Mouse (Mus musculus): ENCODE results near the gene Myo10. TPM values are rescaled to one million over a fixed set of nuclear protein-coding genes. Genes with fewer than 3 reads are reported as not detected.

Gene Myo10
- polyA plus RNA-seq, 1 experiment from 2014 or later, result 28.8 TPM

DNA sequence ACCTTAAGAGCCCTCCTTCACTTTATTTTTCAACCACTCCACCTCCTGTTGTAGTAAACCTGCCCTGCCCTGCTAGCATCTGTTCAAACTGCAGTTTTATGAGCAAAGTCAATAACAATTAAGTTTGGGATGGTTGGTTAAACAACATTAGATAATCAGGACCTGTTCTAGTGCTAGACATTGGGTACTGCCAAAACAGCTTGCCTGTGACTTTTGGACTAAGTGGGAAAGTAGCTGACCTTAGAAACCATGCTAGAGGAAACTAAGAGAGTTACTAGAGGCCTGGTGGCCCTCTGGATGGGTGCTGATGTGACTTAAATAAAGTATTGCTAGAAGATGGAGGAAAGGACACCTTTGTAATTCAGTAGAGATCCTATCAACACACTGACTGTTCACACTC, 199.7 kb downstream of the Myo10 start:
- no peaks in the 10 kb centered on the region for H3K36me3 ChIP-seq (ENCODE audit: control insufficient read depth, insufficient read depth, low read length)

DNA sequence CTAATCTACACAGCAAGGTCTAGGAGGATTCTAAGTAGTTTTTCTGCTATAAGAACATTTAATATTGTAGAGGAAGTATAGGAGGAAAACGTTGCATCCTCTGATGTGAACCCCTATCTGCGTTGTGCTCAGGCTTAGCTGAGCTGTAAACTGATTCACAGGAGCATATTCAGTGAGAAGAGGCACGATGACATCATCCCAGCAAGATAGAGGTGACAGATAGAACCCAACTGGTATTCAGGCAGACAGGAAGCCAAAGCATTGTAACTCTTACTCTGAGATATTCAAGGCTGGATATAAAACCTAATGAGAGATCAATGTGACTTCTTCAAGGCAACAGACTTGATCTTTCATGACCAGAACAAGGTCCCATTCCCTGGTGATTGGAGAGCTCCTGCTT, 200.3 kb downstream of the Myo10 start:
- Histone ChIP-seq H3K36me3 (ENCODE audit: control insufficient read depth, insufficient read depth, low read length) (no peaks in the 10 kb centered on the region), H3K4me2 (ENCODE audit: low read length) (no peak overlapping the region), H3K4me1 (ENCODE audit: control insufficient read depth, insufficient read depth, low read length) (no peaks in the 10 kb centered on the region), H3K27me3 (ENCODE audit: control insufficient read depth, insufficient read depth, low read depth, low read length) (no peaks in the 10 kb centered on the region), H3K4me3 (ENCODE audit: low read depth, low read length) (no peak overlapping the region), H3K9ac (ENCODE audit: low read depth, low read length) (no peak overlapping the region), H3K27ac (ENCODE audit: low read length) (no peak overlapping the region), H3K9me3 (replicated peaks; ENCODE audit: control insufficient read depth, low read length, poor library complexity, severe bottlenecking) (peaks cover 4% of the 10 kb centered on the region; the same call in 1 of the 2 replicates)
- ATAC-seq, result no peak
- WGBS, result 69% methylated on average over 3 of the region's 3 CpGs

More for the DNA sequence above, 199.7 kb downstream of the Myo10 start:
- Histone ChIP-seq H3K4me2 (ENCODE audit: low read length) (no peak overlapping the region), H3K4me1 (ENCODE audit: control insufficient read depth, insufficient read depth, low read length) (no peaks in the 10 kb centered on the region), H3K27ac (ENCODE audit: low read length) (no peak overlapping the region), H3K9me3 (replicated peaks; ENCODE audit: control insufficient read depth, low read length, poor library complexity, severe bottlenecking) (peaks cover 4% of the 10 kb centered on the region; the same call in 1 of the 2 replicates), H3K9ac (ENCODE audit: low read depth, low read length) (no peak overlapping the region), H3K4me3 (ENCODE audit: low read depth, low read length) (no peak overlapping the region), H3K27me3 (ENCODE audit: control insufficient read depth, insufficient read depth, low read depth, low read length) (no peaks in the 10 kb centered on the region)
- no peak for ATAC-seq

DNA sequence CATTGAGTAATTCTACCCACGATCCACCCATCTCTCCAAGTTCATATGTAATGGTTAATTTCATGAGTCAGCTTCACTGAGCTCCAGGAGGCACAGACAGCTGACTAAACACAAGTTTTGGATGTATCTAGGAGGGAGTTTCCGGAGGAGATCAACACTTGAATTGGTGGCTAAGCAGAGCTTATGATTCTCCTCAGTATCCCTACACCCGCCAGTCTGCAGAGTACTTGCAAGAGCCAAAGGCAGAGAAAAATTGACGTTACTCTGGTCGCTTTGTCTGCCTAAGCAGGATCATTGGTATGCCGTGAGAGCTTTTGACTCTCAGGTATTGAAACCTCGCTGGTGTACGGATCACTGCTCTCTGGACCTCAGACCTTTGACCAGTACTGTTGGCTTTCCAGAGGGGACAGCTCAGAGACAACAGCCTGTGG, 204.2 kb downstream of the Myo10 start:
- Histone ChIP-seq H3K4me2 (ENCODE audit: low read length) (no peak overlapping the region), H3K27me3 (ENCODE audit: control insufficient read depth, insufficient read depth, low read depth, low read length) (no peaks in the 10 kb centered on the region), H3K27ac (ENCODE audit: low read length) (no peak overlapping the region), H3K4me1 (ENCODE audit: control insufficient read depth, insufficient read depth, low read length) (no peaks in the 10 kb centered on the region), H3K4me3 (ENCODE audit: low read depth, low read length) (no peak overlapping the region), H3K9me3 (replicated peaks; ENCODE audit: control insufficient read depth, low read length, poor library complexity, severe bottlenecking) (no peaks in the 10 kb centered on the region), H3K36me3 (ENCODE audit: control insufficient read depth, insufficient read depth, low read length) (no peaks in the 10 kb centered on the region), H3K9ac (ENCODE audit: low read depth, low read length) (no peak overlapping the region)
- WGBS, result 86% methylated on average over 8 of the region's 8 CpGs
- ATAC-seq, result no peak

DNA sequence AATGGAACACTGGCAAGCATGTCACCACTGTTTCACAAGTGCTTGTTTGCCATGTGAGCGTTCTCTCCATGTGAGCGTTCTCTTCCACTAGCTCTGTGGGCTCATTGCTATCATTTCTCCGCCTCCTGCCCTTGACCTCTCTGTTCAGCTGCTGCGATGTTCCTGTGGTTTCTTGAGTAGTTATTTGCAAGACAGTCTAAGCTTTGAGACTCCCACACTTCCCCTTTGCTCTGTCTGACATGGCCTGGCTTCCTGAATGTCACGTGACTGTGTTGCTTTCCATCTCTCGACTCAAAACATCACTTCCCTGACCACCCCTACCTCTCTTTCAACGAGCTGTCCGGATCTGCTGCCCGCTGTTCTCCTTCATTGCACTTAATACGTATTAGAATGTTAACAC, 206.1 kb downstream of the Myo10 start:
- no peaks in the 10 kb centered on the region for H3K4me1 ChIP-seq (ENCODE audit: control insufficient read depth, insufficient read depth, low read length)
- 78% methylated on average over 10 of the region's 10 CpGs for WGBS
- no peaks in the 10 kb centered on the region for H3K36me3 ChIP-seq (ENCODE audit: control insufficient read depth, insufficient read depth, low read length)
- no peaks in the 10 kb centered on the region for H3K27me3 ChIP-seq (ENCODE audit: control insufficient read depth, insufficient read depth, low read depth, low read length)
- no peak overlapping the region for H3K27ac ChIP-seq (ENCODE audit: low read length)
- no peak for ATAC-seq
- no peak overlapping the region for H3K4me2 ChIP-seq (ENCODE audit: low read length)
- no peak overlapping the region for H3K4me3 ChIP-seq (ENCODE audit: low read depth, low read length)
- no peak overlapping the region for H3K9ac ChIP-seq (ENCODE audit: low read depth, low read length)
- no peaks in the 10 kb centered on the region for H3K9me3 ChIP-seq (replicated peaks; ENCODE audit: control insufficient read depth, low read length, poor library complexity, severe bottlenecking)

DNA sequence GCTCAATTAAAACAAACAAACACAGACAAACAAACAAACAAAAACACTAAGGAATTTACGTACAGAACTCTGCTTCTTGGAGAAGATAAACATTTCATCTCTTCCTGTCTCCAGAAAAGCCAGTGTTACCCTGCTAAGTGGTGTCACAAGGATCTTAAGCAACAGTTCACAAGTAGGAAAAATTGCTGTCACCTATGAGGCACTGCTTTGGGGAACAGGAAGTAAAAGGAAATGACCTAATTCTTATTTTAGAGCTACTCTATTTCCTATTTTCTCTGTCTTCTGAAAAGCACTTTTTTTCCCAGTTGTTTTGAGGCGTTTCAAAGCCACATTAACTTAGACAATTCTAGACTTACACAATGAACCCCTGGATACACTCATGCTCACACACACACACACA, 208.1 kb downstream of the Myo10 start:
- 77% methylated on average over 2 of the region's 2 CpGs for WGBS
- H3K9me3 ChIP-seq (replicated peaks; ENCODE audit: control insufficient read depth, low read length, poor library complexity, severe bottlenecking), result no peaks in the 10 kb centered on the region

DNA sequence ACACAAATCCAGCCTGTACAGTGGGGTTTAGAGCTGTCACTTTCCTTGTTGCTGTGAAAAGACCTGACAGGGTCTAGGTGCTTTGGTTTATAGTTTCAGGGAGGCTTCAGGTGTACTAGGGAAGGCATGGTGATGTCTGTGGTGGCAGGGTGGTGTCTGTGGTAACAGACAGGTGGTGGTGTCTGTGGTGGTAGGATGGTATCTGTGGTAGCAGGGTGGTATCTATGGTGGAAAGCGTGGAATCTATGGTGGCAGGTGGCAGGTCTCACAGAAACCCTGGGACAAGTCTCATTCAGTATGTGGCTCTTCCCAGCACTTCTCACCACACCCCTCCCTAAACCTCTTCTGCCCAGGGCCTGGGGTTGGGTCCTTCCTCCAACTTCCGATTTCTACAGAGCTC, 212.0 kb downstream of the Myo10 start:
- no peak overlapping the region for H3K27ac ChIP-seq (ENCODE audit: low read length)
- H3K4me2 ChIP-seq (ENCODE audit: low read length), result no peak overlapping the region
- H3K4me3 ChIP-seq (ENCODE audit: low read depth, low read length), result no peak overlapping the region
- ATAC-seq, result no peak
- no peak overlapping the region for H3K9ac ChIP-seq (ENCODE audit: low read depth, low read length)
- H3K4me1 ChIP-seq (ENCODE audit: control insufficient read depth, insufficient read depth, low read length), result no peaks in the 10 kb centered on the region
- H3K27me3 ChIP-seq (ENCODE audit: control insufficient read depth, insufficient read depth, low read depth, low read length), result no peaks in the 10 kb centered on the region
- WGBS, result 100% methylated on average over 2 of the region's 2 CpGs
- no peaks in the 10 kb centered on the region for H3K36me3 ChIP-seq (ENCODE audit: control insufficient read depth, insufficient read depth, low read length)
- no peaks in the 10 kb centered on the region for H3K9me3 ChIP-seq (replicated peaks; ENCODE audit: control insufficient read depth, low read length, poor library complexity, severe bottlenecking)

More for the DNA sequence above, 208.1 kb downstream of the Myo10 start:
- H3K4me3 ChIP-seq (ENCODE audit: low read depth, low read length), result no peak overlapping the region
- ATAC-seq, result no peak
- no peak overlapping the region for H3K9ac ChIP-seq (ENCODE audit: low read depth, low read length)
- H3K36me3 ChIP-seq (ENCODE audit: control insufficient read depth, insufficient read depth, low read length), result no peaks in the 10 kb centered on the region
- H3K4me1 ChIP-seq (ENCODE audit: control insufficient read depth, insufficient read depth, low read length), result no peaks in the 10 kb centered on the region
- no peaks in the 10 kb centered on the region for H3K27me3 ChIP-seq (ENCODE audit: control insufficient read depth, insufficient read depth, low read depth, low read length)
- no peak overlapping the region for H3K27ac ChIP-seq (ENCODE audit: low read length)
- H3K4me2 ChIP-seq (ENCODE audit: low read length), result no peak overlapping the region

DNA sequence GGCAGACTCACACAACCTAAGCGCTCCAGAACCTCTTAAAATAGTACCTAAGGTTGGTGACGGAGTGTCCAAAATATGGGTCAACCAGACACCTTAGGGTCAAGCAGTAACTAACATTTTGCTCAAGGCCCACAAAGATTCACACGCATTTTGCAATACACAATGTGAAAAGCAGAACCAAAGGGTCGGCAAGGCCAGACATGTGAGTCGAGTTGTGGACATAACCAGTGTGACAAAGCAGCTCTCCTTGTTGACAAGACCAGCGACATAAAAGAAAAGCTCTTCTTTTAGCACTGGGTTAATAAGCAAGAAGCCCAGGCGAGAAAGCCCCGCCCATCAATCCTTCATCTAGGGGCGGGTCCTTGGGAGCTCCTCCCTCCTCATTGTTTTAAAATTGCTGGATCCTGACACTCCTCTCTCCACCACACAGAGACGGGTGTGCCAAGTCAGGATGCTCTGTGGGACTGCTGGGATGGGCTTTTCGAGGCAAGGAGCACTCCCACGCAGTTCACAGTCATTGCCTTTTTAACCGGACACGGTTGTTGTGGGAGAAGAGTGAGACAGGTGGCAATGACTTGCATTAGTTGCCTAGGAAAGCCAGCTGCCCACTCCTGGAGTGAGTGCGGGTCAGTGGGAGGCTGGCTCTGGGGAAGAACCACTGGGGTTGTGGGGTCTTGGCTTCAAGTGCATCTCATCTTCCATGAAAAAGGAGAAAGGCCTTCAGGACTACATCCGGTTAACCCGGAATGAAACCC, 212.8 kb downstream of the Myo10 start:
- no peaks in the 10 kb centered on the region for H3K27me3 ChIP-seq (ENCODE audit: control insufficient read depth, insufficient read depth, low read depth, low read length)
- H3K36me3 ChIP-seq (ENCODE audit: control insufficient read depth, insufficient read depth, low read length), result no peaks in the 10 kb centered on the region
- no peak overlapping the region for H3K4me2 ChIP-seq (ENCODE audit: low read length)
- H3K27ac ChIP-seq (ENCODE audit: low read length), result no peak overlapping the region
- no peaks in the 10 kb centered on the region for H3K9me3 ChIP-seq (replicated peaks; ENCODE audit: control insufficient read depth, low read length, poor library complexity, severe bottlenecking)
- no peaks in the 10 kb centered on the region for H3K4me1 ChIP-seq (ENCODE audit: control insufficient read depth, insufficient read depth, low read length)
- no peak overlapping the region for H3K9ac ChIP-seq (ENCODE audit: low read depth, low read length)
- no peak overlapping the region for H3K4me3 ChIP-seq (ENCODE audit: low read depth, low read length)
- ATAC-seq, result no peak
- WGBS, result 90% methylated on average over 17 of the region's 17 CpGs

DNA sequence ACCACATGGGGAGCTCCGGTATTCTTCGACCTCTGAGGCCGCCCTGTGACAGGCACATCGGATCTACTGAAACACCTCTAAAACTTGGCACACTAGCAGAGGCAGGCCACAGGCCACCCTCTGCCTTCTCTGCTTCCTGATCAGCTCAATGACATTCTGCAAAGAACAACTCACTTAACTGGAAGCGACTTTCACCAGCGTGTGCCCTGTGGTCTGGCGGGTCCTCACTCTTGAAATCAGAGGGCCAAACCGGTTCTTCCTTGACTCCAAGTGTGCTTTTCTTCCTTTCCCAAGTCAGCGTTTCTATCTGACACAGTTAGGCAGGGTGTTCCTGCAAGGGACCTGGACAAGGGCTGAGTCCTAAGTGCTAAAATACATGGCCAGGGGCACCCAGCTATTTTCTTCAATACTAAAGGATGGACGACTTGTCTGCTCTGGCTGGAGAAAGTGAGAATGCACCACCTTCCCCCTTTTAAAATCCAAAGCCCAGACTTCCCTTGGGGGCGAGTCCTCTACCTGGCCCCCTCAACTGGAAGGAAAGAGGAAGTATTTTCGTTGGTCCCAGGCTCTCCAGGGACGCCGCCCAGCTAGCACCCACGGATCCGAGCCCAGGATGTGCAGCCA, 220.2 kb downstream of the Myo10 start:
- peak; percentile 75 for ATAC-seq
- peak overlapping the region; percentile 94 for H3K4me2 ChIP-seq (ENCODE audit: low read length)
- 11% methylated on average over 16 of the region's 16 CpGs for WGBS
- no peak overlapping the region; the same call in 1 of the 2 replicates for H3K27ac ChIP-seq (ENCODE audit: low read length)
- peak overlapping the region; percentile 92 for H3K9ac ChIP-seq (ENCODE audit: low read depth, low read length)
- no peaks in the 10 kb centered on the region for H3K36me3 ChIP-seq (ENCODE audit: control insufficient read depth, insufficient read depth, low read length)
- H3K27me3 ChIP-seq (ENCODE audit: control insufficient read depth, insufficient read depth, low read depth, low read length), result no peaks in the 10 kb centered on the region
- H3K9me3 ChIP-seq (replicated peaks; ENCODE audit: control insufficient read depth, low read length, poor library complexity, severe bottlenecking), result no peaks in the 10 kb centered on the region
- peak overlapping the region; percentile 81 for H3K4me3 ChIP-seq (ENCODE audit: low read depth, low read length)
- H3K4me1 ChIP-seq (ENCODE audit: control insufficient read depth, insufficient read depth, low read length), result peaks cover 15% of the 10 kb centered on the region; the same call in 1 of the 2 replicates

Data from midbrain, embryonic 16.5 days (tissue).